In the genomic region with DNA sequence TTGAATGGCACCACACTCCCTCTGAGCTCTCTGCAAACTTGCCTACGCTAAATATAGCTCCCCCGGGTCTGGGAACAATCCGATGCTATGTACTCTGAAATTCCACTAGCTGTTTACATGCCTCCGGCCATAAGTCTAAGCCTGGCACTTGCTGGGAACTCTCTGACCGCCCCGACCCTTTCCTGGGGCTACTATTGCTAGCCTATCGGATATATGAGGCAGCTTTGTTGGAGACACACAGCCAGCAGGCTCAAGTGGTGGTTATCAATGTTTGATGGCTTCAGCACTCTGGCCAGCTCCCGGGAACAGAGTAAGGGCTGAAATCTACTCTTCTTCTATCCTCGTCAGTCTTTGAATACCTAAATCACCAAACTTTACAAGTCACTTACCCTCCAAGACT, we compare ENCODE assay signal across 10 mouse cellular contexts. TPM values are rescaled to one million over a fixed set of nuclear protein-coding genes. Genes with fewer than 3 reads are reported as not detected.
A peak's percentile ranks its signal among the peaks of the same experiment; 100 is the strongest.
DNase-seq lines count a peak whose midpoint lies in the region; ATAC-seq and TF ChIP-seq lines count a peak whose summit lies in the region.
"Had no signal": no experiment of that assay in that cellular context is flagged by ENCODE, and none has a peak within 500 bp of the region (broad histone marks: within the 10 kb centered on the region; RNA-seq: fewer than 3 reads in every experiment).

No protein-coding gene starts in this region.

- no peak for TF ChIP-seq CTCF in liver, postnatal 0 days (IDR thresholded peaks at IDR 0.05; ENCODE audit: low read depth)

- no peaks in the 10 kb centered on the region for H3K27me3 ChIP-seq in heart, embryonic 10.5 days (ENCODE audit: insufficient read depth, poor library complexity, severe bottlenecking)
- no peaks in the 10 kb centered on the region for H3K27me3 ChIP-seq in liver, embryonic 11.5 days (replicated peaks; ENCODE audit: control insufficient read depth, insufficient read depth, low read length)
- H3K27me3 ChIP-seq in liver, postnatal 0 days (ENCODE audit: insufficient read depth, low read length): no peaks in the 10 kb centered on the region

- 23% methylated on average over 9 of the region's 9 CpGs for whole genome bisulfite sequencing in heart, embryonic 10.5 days
- WGBS in liver, embryonic 11.5 days: 54% methylated on average over 9 of the region's 9 CpGs
- WGBS in liver, postnatal 0 days (ENCODE audit: insufficient replicate concordance): 48% methylated on average over 9 of the region's 9 CpGs

- H3K4me3 ChIP-seq in heart, embryonic 10.5 days: no peak overlapping the region
- no peak overlapping the region for H3K4me3 ChIP-seq in liver, embryonic 11.5 days (ENCODE audit: low read depth, low read length)
- H3K4me3 ChIP-seq in liver, postnatal 0 days (ENCODE audit: low read depth, low read length): no peak overlapping the region

- no peak for TF ChIP-seq EP300 in liver, postnatal 0 days (IDR thresholded peaks at IDR 0.05; ENCODE audit: low read depth)

- H3K27ac ChIP-seq in heart, embryonic 10.5 days: no peak overlapping the region
- H3K27ac ChIP-seq in liver, embryonic 11.5 days (ENCODE audit: low read depth, low read length): no peak overlapping the region
- no peak overlapping the region for H3K27ac ChIP-seq in liver, postnatal 0 days (ENCODE audit: low read depth)
- H3K27ac ChIP-seq: liver, embryonic 14.5 days had no signal

- H3K4me1 ChIP-seq in heart, embryonic 10.5 days: peaks cover 7% of the 10 kb centered on the region; the same call in 1 of the 2 replicates
- H3K4me1 ChIP-seq in liver, embryonic 11.5 days (replicated peaks; ENCODE audit: control insufficient read depth, insufficient read depth, low read length): no peaks in the 10 kb centered on the region
- no peaks in the 10 kb centered on the region for H3K4me1 ChIP-seq in liver, postnatal 0 days (ENCODE audit: insufficient read depth)

- no peak for ATAC-seq in liver, embryonic 11.5 days (replicated peaks; ENCODE audit: low FRiP score)
- no peak for ATAC-seq in liver, postnatal 0 days
- no peak for ATAC-seq in activated CD4-positive, CD25-positive, alpha-beta regulatory T cell, adult 4 months
- ATAC-seq in CD4-positive, CD25-positive, alpha-beta regulatory T cell, adult 4 months: no peak

- DNase-seq in heart, embryonic 10.5 days (ENCODE audit: low spot score): peak; percentile 86
- no peak for DNase-seq in heart, adult 9 months (ENCODE audit: low spot score in 2 of 2)
- DNase-seq in liver, embryonic 11.5 days (ENCODE audit: low spot score): peak; percentile 46
- DNase-seq in liver, postnatal 0 days: no peak
- peak; percentile 59 for DNase-seq in NIH3T3 (ENCODE audit: low read depth)
- peak; percentile 40 for DNase-seq in forelimb bud, embryonic 11.5 days (ENCODE audit: low read depth, low spot score)
- DNase-seq: cerebellum, postnatal 25 days had no signal

- no peak overlapping the region for H3K4me2 ChIP-seq in liver, embryonic 11.5 days
- H3K4me2 ChIP-seq in liver, postnatal 0 days (ENCODE audit: low read depth, low read length): no peak overlapping the region

- H3K9me3 ChIP-seq in heart, embryonic 10.5 days: no peaks in the 10 kb centered on the region
- H3K9me3 ChIP-seq in liver, embryonic 11.5 days (ENCODE audit: control insufficient read depth, low read length): no peaks in the 10 kb centered on the region
- H3K9me3 ChIP-seq in liver, postnatal 0 days (ENCODE audit: low read length): no peaks in the 10 kb centered on the region

- H3K9ac ChIP-seq in liver, embryonic 11.5 days (ENCODE audit: low read depth, low read length): no peak overlapping the region
- no peak overlapping the region for H3K9ac ChIP-seq in liver, postnatal 0 days (replicated peaks)
- H3K9ac ChIP-seq: liver, embryonic 14.5 days had no signal

- H3K36me3 ChIP-seq in heart, embryonic 10.5 days: no peaks in the 10 kb centered on the region
- no peaks in the 10 kb centered on the region for H3K36me3 ChIP-seq in liver, embryonic 11.5 days (ENCODE audit: control insufficient read depth, insufficient read depth, low read length)
- no peaks in the 10 kb centered on the region for H3K36me3 ChIP-seq in liver, postnatal 0 days (replicated peaks; ENCODE audit: insufficient read depth, low read length)

RNA-seq across cellular contexts. Expression of a gene that starts 15.9 kb away (rescaled TPM):
- 0.06 and 0.11 TPM in 2 replicates for polyA plus RNA-seq in heart, embryonic 10.5 days (2016; fragmentation: Nextera tagmentation; extraction: Ambion mirVana)
- not detected in 2 replicates for polyA plus RNA-seq in liver, embryonic 11.5 days (2014; fragmentation: Nextera tagmentation; extraction: Ambion mirVana)
- 0.05 and 0.17 TPM in 2 replicates for polyA plus RNA-seq in liver, postnatal 0 days (2015; fragmentation: Nextera tagmentation; extraction: Ambion mirVana)
- polyA plus RNA-seq in activated CD4-positive, CD25-positive, alpha-beta regulatory T cell, adult 4 months (2017; shearing (Covaris generic)): not detected
- not detected for polyA plus RNA-seq in CD4-positive, CD25-positive, alpha-beta regulatory T cell, adult 4 months (2017; shearing (Covaris generic))

RNA-seq across cellular contexts. Expression of a gene that starts 36.9 kb away (rescaled TPM):
- polyA plus RNA-seq in heart, embryonic 10.5 days (2016; fragmentation: Nextera tagmentation; extraction: Ambion mirVana): 0.10 TPM in 1 of 2 replicates, not detected in the other
- polyA plus RNA-seq in liver, embryonic 11.5 days (2014; fragmentation: Nextera tagmentation; extraction: Ambion mirVana): 0.08 and 0.13 TPM in 2 replicates
- not detected in 2 replicates for polyA plus RNA-seq in liver, postnatal 0 days (2015; fragmentation: Nextera tagmentation; extraction: Ambion mirVana)
- under 1 TPM in 1 of 2 experiments, not detected in 1; 0.15 TPM for polyA plus RNA-seq in activated CD4-positive, CD25-positive, alpha-beta regulatory T cell, adult 4 months (2017; shearing (Covaris generic))
- polyA plus RNA-seq in CD4-positive, CD25-positive, alpha-beta regulatory T cell, adult 4 months (2017; shearing (Covaris generic)): under 1 TPM in 1 of 2 experiments, not detected in 1; 0.10 TPM

Comparison
In these comparisons a context has a peak if more than half of its experiments do, and no peak if none do; other contexts are left out.
1. DNase-seq: peak in heart, embryonic 10.5 days (single experiment), liver, embryonic 11.5 days (single experiment), NIH3T3 (single experiment) and forelimb bud, embryonic 11.5 days (single experiment); none in heart, adult 9 months (0 of 2) and liver, postnatal 0 days (single experiment).